Mouse (Mus musculus) lung, postnatal 0 days (tissue): ENCODE measurements at regions not wholly inside any gene's neighbourhood (a gene's known extent, or its start where the extent isn't known, plus 50 kb on each side); places are given as distances from the start of the nearest gene placed in this dataset.

Experiments
- CTCF ChIP-seq: IDR thresholded peaks from 2 replicates; pipeline ENCODE4 v1.5.1; 2016; ENCODE audit warnings: antibody characterized with exemption, mild to moderate bottlenecking
- EP300 ChIP-seq: IDR thresholded peaks from 2 replicates; pipeline ENCODE4 v1.6.1; 2016; ENCODE audit warnings: antibody characterized with exemption, mild to moderate bottlenecking, control low read depth

DNA sequence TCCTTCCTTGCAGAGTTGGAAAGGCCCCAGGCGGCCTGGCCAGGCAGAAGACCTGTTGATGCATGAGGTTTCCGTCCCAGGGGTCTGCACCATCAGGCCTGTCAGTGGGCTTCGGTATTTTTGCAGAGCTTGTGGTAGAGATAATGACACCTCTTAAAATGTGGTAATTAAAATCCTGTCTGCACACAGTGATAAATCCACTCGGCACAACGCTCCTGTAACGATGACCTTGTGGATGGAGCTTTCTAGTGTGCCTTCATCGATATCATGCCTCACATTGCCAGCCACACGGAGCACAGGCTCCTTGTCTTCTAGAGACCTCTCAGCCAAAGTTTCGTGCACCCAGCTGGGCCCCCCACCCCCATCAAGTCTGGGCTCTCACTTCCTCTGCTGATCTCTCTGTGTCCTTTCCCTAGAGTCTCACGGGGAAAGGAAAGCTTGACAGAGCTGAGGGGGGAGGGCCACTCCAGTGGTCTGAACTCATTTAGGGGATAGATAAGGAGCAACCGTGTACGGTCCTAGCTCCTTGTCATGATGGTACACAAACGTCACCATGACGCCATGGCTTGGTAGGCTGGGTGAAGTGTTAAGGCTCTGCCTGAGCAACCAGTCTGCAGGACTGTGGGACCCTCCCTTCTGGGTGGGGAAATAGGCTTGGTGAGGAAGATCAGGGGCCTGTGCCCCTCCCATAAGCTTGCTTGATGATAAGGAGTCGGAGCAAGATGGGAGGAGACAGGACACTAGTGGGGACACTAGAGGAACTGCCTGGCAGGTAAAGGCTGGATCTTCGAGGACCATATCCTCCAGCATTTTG is 145.9 kb downstream of the Kif26a start:
- TF ChIP-seq CTCF = no peak
- TF ChIP-seq EP300 = no peak
